Mouse (Mus musculus): ENCODE data around the gene Gse1.

DNA sequence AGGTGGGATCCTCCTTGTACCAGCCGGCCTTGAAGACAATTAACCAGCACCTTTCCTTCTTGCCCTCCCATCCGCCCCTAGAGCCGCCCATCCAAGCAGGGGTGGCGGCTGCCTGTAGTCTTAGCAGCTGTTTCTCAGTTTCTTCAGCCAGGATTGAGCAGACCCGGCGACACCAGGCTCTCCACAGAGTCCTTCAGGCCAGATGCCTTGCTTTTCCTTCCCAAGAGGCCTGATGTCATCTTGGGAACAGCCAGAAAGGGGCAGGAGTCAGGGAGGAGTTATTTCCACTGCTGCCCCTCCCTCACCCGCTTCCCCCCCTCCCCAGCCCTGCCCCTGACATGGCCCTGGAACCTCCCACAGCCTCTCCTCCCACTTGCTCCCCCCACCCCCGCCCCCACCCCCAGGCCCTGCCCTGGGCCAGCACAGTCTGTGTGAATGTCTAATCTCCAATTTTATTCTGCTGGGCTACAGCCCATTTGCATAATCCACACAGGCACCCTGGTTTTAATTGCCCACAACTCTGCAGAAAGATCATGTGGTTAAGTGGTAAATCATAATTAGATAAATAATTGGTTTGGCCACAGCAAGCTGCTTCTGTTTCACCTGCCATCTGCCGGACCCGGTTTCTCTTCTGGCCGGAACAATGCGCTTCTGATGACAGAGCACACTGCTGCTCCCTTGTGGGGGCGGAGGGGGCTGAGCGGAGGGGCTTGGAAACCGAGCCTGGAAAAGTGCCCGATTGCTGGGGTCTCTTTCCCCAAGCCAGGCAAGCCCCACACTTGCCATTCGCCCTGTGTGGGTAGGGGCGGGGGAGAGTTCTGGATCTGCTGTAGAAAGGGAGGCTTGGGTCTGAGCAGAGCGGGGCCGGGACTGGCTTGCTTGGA lies 292.7 kb downstream of the Gse1 start:
- TF ChIP-seq ZNF384 (IDR thresholded peaks at IDR 0.05; ENCODE audit: low read depth, low read length) = no peak
- no peak for TF ChIP-seq MAFK (IDR thresholded peaks at IDR 0.05; ENCODE audit: insufficient read depth, low read depth, low read length)
- TF ChIP-seq CHD2 (IDR thresholded peaks at IDR 0.05; ENCODE audit: low read depth, low read length) = no peak
